Mouse (Mus musculus) ES-Bruce4 (cell line): ENCODE measurements around the gene Adh6b.

ENCODE experiments used
- CTCF ChIP-seq: IDR thresholded peaks from one replicate; pipeline ENCODE4 v1.8.1; 2011; ENCODE audit warnings: low read depth, low read length
- EP300 ChIP-seq: IDR thresholded peaks from 2 replicates; pipeline ENCODE4 v1.6.1; 2011; ENCODE audit warnings: low read depth, low read length; ENCODE audit not compliant: insufficient read depth
- POLR2A ChIP-seq: IDR thresholded peaks from one replicate; pipeline ENCODE4 v1.8.1; 2011; ENCODE audit warnings: low read length; ENCODE audit not compliant: insufficient read depth

DNA sequence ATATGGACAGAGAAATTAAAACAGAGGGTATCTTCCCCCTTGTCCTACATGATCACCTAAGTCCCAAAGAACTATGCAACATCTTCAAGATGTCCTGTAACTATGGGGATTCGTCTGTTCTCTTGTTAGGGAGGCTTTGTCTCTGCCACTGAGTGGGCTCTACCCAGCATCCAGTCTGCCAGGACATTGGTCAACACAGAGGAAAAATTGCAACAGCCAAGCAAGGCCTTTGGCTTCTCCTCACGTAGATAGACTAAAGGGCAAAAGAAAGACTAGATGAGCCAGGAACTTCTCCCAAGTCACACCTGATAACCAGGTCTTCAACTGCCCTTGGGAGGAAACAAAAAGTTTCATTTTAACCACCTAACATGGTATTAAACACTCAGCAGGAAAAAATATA is 33.6 kb downstream of the Adh6b start:
- TF ChIP-seq CTCF (no peak), POLR2A (no peak), EP300 (no peak)
